Mouse (Mus musculus) left cerebral cortex, adult 2 months (tissue): Measurements from ENCODE around the gene Ypel3. TPM values are rescaled to one million over a fixed set of nuclear protein-coding genes. Genes with fewer than 3 reads are reported as not detected.

Experiments used
- DNase-seq, 2 experiments: peaks; one replicate each; pipeline ENCODE4 v3.0.0; 2021 to 2022; ENCODE audit warnings: low spot score in 2 of 2, mixed read lengths in 1 of 2; ENCODE audit errors: extremely low spot score in 1 of 2
- H3K27ac ChIP-seq: fragments of 200-600 bp; 2 replicates; pipeline ENCODE4 v1.8.1; 2022
- H3K4me3 ChIP-seq: fragments of 200-600 bp; 2 replicates; pipeline ENCODE4 v1.8.1; 2022
- CTCF ChIP-seq: fragments of 200-600 bp; IDR thresholded peaks from 2 replicates; pipeline ENCODE4 v1.8.1; 2022; ENCODE audit warnings: antibody characterized with exemption, mild to moderate bottlenecking, moderate library complexity
- intact Hi-C: fragments of 180-260 bp; cut with DNase I; formaldehyde crosslinking; loops from one replicate; pipeline ENCODE4 v1.15.1; 2025
- total RNA-seq, 2 experiments: library from RNA; stranded (reverse); gene quantifications; 2 replicates each; pipeline ENCODE4 v1.2.3; 2021

The Ypel3 gene
- total RNA-seq, 2 experiments from 2014 or later = 312 to 323 TPM

GRCm38 (mm10) chr7:126781661-126782370 lies 5.1 kb downstream of the Ypel3 start:
- no peak for TF ChIP-seq CTCF
- no peak overlapping the region for H3K27ac ChIP-seq
- DNase-seq = no peak
- intact Hi-C loops = no loop called here
- H3K4me3 ChIP-seq = no peak overlapping the region

GRCm38 (mm10) chr7:126782693-126783092 lies 5.9 kb downstream of the Ypel3 start:
- intact Hi-C loops = no loop called here
- TF ChIP-seq CTCF = no peak

DNA sequence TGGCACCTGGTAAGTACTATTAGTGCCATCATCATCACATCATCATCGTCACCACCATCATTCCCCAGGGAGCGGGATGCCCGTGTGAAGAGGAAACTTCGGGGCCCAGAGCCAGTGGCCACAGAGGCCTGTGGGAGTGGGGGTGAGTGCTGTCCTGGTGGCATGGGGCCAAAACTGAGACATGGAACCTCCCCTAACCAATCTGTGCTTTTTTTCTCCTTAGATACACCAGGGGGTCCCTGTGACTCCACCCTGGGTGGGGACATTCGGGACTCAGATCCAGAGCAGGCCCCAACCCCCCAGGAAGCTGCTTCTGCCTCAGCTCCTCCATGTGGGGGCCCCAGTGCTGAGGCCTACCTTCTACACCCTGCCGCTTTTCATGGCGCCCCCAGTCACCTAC lies 7.7 kb downstream of the Ypel3 start:
- TF ChIP-seq CTCF = no peak
- Histone ChIP-seq H3K4me3 (no peak overlapping the region), H3K27ac (no peak overlapping the region)
- no peak for DNase-seq
- intact Hi-C loops = no loop called here

More at GRCm38 (mm10) chr7:126782693-126783092, 5.9 kb downstream of the Ypel3 start:
- Histone ChIP-seq H3K27ac (no peak overlapping the region), H3K4me3 (no peak overlapping the region)
- no peak for DNase-seq

GRCm38 (mm10) chr7:126785056-126785455 lies 8.3 kb downstream of the Ypel3 start:
- Histone ChIP-seq H3K4me3 (no peak overlapping the region), H3K27ac (no peak overlapping the region)
- DNase-seq = no peak
- TF ChIP-seq CTCF = no peak
- intact Hi-C loops = no loop called here

DNA sequence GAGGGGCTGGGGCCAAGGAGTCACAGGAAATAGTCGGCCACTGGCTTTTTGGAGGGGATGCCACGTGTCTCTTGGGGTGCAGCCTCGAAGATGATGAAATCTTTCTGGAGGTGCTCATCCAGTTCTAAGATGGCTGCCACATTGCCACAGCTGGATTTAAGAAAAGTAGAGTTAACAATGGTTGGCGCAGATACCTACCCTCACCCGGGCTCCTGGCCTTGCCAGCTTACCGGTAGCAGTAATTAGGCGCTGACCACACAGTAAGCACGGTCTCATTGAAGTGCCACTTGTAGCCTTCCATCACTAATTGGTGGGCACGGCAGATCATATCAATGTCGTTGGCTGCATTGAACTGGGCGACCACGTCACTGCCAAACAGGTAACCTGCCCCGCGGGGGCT lies 9.4 kb downstream of the Ypel3 start:
- no peak for DNase-seq
- intact Hi-C loops = no loop called here
- H3K4me3 ChIP-seq = no peak overlapping the region
- TF ChIP-seq CTCF = no peak
- no peak overlapping the region for H3K27ac ChIP-seq

GRCm38 (mm10) chr7:126789141-126789540 lies 12.4 kb downstream of the Ypel3 start:
- H3K27ac ChIP-seq = no peak overlapping the region
- no peak for DNase-seq
- no peak for TF ChIP-seq CTCF
- H3K4me3 ChIP-seq = no peak overlapping the region
- intact Hi-C loops = no loop called here

GRCm38 (mm10) chr7:126791851-126792720 lies 15.3 kb downstream of the Ypel3 start, which contains the start of gene Ppp4c:
Ppp4c (minus strand) TSS chr7:126792496.
- no peak for TF ChIP-seq CTCF
- Histone ChIP-seq H3K4me3 (peak within 1 kb of the TSS; percentile 97), H3K27ac (peak within 1 kb of the TSS; percentile 92)
- intact Hi-C loops = loop anchor here (10.0 kb wide), 1 partner anchor 287 kb away; the partner anchor contains the start of gene Atxn2l
- DNase-seq = peak; percentile 96

DNA sequence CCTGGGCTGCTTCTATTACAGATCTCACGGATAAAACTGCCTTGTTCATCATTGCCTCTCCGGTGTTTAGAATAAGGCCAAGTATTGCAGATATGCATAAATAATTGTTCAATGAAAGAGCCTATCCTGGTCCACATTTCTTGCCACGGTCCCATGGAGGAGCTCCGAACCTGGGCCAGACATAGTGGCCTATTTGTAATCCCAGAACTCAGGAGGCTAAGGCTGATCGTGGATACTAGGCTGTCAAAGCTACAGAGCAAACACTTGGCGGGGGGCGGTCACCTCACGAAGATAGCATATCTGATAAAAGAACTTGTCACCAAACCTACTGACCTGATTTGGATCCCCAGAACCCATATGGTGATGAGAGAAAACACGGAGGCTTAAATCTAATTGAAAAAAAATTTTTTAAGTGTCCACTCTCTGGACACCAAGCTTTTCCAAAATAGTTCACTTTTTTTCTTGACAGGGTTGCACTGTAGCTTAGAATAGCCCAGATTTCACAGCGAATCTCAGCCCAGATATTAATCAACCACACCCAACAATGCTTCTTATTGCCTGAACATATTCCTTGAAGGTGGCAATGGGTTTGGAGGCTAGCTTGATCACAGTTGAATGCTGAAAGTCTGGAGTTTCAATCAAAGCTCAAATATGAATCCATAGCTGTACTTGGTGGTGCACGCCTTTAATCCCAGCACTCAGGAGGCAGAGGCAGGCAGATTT lies 16.1 kb downstream of the Ypel3 start:
- Histone ChIP-seq H3K4me3 (peak overlapping the region; percentile 97), H3K27ac (peak overlapping the region; percentile 34)
- no peak for DNase-seq
- TF ChIP-seq CTCF = no peak
- intact Hi-C loops = loop anchor here (10.0 kb wide), 1 partner anchor 288 kb away; the partner anchor contains the start of gene Atxn2l

DNA sequence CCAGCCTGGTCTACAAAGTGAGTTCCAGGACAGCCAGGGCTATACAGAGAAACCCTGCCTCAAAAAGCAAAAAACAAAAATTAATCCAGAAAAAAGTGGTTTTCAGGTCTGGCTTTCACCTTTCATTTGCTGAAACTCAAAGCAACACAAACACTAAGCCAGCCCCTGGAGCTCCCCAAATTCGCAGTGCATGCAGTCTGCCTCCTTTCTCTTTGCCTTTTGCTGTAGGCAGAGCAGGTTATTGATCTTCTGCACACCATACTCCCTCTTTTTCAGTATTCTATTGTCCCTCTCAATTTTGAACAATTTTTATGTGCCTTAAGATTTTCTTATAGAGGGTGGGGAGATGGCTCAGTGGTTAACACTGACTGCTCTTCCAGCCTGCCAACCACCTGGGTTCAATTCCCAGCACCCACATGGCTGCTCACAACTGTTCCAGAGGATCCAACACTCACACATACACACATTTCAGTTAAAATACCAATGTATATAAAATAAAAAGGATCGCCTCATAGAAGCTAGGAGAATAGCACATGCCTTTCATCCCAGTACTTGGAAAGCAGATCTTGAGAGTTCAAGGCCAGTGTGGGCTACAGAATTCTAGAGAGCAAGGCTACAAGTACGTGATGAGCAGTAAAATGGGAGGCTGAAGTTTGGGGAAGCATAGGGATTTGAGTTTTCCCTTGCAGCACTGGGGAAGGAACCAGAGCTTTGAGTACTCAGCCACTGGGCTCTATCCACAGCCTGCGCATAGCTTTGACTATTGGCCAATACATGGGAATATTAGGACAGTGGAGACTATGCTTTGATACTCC lies 16.9 kb downstream of the Ypel3 start:
- no peak for TF ChIP-seq CTCF
- Histone ChIP-seq H3K4me3 (no peak overlapping the region), H3K27ac (no peak overlapping the region)
- intact Hi-C loops = loop anchor here (10.0 kb wide), 1 partner anchor 289 kb away; the partner anchor contains the start of gene Atxn2l
- no peak for DNase-seq

DNA sequence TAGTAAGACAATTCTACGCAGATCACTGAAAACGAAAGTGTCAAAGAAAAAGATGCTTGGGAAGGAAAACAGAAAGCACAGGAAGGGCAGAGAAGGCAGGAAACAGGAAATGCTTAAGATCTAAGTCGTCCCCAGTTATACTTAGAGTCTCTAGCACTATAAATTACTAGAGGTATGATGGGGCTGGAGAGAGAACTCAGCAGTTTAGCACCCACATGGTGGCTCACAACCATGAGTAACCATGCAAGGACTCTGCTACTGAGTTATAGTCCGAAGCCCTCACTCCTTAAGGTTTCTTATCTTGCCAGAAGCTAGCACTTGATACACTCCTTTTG lies 17.5 kb downstream of the Ypel3 start:
- no peak for TF ChIP-seq CTCF
- intact Hi-C loops = loop anchor here (10.0 kb wide), 1 partner anchor 289 kb away; the partner anchor contains the start of gene Atxn2l

More for the DNA sequence above, 17.5 kb downstream of the Ypel3 start:
- DNase-seq = no peak
- no peak overlapping the region for H3K4me3 ChIP-seq
- no peak overlapping the region for H3K27ac ChIP-seq
